Mouse (Mus musculus) kidney, embryonic 16.5 days (tissue): ENCODE measurements at regions not wholly inside any gene's neighbourhood (a gene's known extent, or its start where the extent isn't known, plus 50 kb on each side); places are given as distances from the start of the nearest gene placed in this dataset.
"Not testable (repeated sequence)": the region's sequence is repeated elsewhere in the genome, so short reads cannot be mapped to it uniquely, and the experiment has no call there.

Experiments used
- ATAC-seq: fragments of 200-750 bp; cut with Nextera tagmentation; 2 replicates; pipeline ENCODE4 v1.8.0; 2017; ENCODE audit warnings: moderate TSS enrichment; ENCODE audit not compliant: low FRiP score, low TSS enrichment
- H3K27ac ChIP-seq: fragments of 300-500 bp; sonication (generic); 2 replicates; pipeline ENCODE4 v1.5.1; 2014; ENCODE audit warnings: low read length
- H3K27me3 ChIP-seq: fragments of 300-500 bp; sonication (generic); 2 replicates; pipeline ENCODE4 v1.6.1; 2014; ENCODE audit warnings: low read length, control low read depth, mixed read lengths; ENCODE audit not compliant: insufficient read depth
- H3K36me3 ChIP-seq: fragments of 300-500 bp; sonication (generic); 2 replicates; pipeline ENCODE4 v1.6.1; 2014; ENCODE audit warnings: low read length, control low read depth, mixed read lengths; ENCODE audit not compliant: insufficient read depth
- H3K4me1 ChIP-seq: fragments of 300-500 bp; sonication (generic); 2 replicates; pipeline ENCODE4 v1.6.1; 2014; ENCODE audit warnings: low read length, control low read depth, mixed read lengths; ENCODE audit not compliant: insufficient read depth
- H3K4me2 ChIP-seq: fragments of 300-500 bp; sonication (generic); replicated peaks from 2 replicates; pipeline ENCODE4 v1.6.1; 2014; ENCODE audit warnings: low read depth, low read length
- H3K4me3 ChIP-seq: fragments of 300-500 bp; sonication (generic); 2 replicates; pipeline ENCODE4 v1.5.1; 2014; ENCODE audit warnings: mild to moderate bottlenecking, low read length
- H3K9ac ChIP-seq: fragments of 300-500 bp; sonication (generic); replicated peaks from 2 replicates; pipeline ENCODE4 v1.6.1; 2014; ENCODE audit warnings: low read length
- H3K9me3 ChIP-seq: fragments of 300-500 bp; sonication (generic); 2 replicates; pipeline ENCODE4 v1.6.1; 2016; ENCODE audit warnings: low read length, control low read depth
- WGBS: fragments of 180-500 bp; shearing (Covaris S2); extraction: QIAGEN DNeasy Blood & Tissue Kit; methylation state at CpG from one replicate; pipeline ENCODE4 v1.1.7; 2014; 5-methylcytosine and 5-hydroxymethylcytosine counted together

DNA sequence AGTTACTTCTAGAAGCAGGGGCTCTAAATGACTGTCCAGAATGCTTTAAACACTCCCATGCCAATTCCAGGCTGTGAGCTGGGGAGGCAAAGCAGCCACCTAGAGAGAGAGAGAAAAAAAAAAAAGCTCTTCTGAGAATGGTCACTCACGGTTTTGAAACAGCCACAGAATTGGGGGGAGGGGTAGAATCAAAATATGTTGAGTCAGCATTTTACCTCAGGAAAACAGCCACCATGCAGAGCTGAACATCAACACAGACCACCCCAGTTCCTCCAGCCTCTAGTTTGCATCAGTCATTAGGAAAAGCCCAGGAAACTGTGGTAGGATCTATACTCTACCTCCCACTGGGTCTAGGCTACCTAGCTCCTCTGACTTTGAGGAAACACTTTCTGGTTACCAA lies 124.1 kb upstream of the Gm5150 start:
- no peak overlapping the region for H3K9ac ChIP-seq
- 31% methylated on average over 1 of the region's 1 CpGs for WGBS
- H3K9me3 ChIP-seq, result no peaks in the 10 kb centered on the region
- no peak overlapping the region for H3K4me2 ChIP-seq
- no peak overlapping the region for H3K27ac ChIP-seq
- H3K4me1 ChIP-seq, result no peaks in the 10 kb centered on the region
- no peak for ATAC-seq
- no peaks in the 10 kb centered on the region for H3K36me3 ChIP-seq
- H3K27me3 ChIP-seq, result no peaks in the 10 kb centered on the region
- H3K4me3 ChIP-seq, result no peak overlapping the region

DNA sequence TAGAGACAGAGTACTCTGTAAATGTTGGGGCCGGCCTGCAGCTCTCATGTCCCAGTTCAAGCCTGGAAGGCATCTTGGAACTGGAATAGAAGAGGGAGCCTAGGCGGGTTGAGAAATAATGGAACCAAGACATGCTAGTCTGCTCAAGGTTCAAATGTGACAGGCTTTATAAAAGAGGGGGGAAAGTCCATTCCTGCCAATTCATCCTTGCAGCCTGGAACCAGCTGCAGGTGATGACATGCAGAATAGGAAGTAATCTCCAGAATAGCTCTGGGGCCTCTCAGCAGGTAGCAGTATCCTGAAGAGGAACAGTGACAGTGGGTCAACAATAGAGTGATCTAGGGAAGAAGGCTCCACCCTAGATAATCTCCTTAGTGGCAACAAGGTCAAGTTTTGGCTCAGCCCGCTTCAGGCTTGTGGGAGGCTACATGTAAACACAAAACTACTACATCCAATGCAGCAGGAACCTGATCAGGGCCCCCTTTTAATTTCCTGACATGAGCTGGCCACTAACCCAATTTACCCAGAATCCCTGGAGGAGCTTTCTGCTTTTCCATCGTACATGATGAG lies 119.2 kb upstream of the Gm5150 start:
- H3K4me3 ChIP-seq, H3K36me3 ChIP-seq, H3K4me1 ChIP-seq, H3K9ac ChIP-seq, H3K27me3 ChIP-seq, ATAC-seq, H3K27ac ChIP-seq, H3K4me2 ChIP-seq, H3K9me3 ChIP-seq: not testable (repeated sequence)
- WGBS, result 65% methylated on average over 4 of the region's 4 CpGs

DNA sequence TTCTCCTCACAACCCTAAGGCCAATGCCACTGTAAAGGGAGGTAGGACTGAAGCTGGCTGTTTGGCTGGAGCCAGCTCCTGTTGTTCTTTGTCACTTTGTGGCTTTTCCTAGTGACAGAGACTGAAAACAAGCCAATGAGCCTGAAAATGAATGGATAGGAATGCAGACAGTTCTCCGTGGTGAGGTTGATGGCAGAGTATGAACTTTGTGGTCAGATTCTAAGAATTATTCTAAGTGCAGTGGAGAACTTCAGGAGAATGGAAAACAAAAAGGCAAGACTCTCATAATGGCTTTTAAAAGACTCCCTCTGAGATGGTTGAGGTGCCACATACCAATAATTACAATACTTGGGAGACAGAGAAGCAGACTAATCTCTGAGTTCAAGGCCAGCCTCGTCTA lies 109.7 kb upstream of the Gm5150 start:
- Histone ChIP-seq H3K9me3 (no peaks in the 10 kb centered on the region), H3K4me2 (no peak overlapping the region), H3K27ac (no peak overlapping the region), H3K27me3 (no peaks in the 10 kb centered on the region), H3K9ac (no peak overlapping the region), H3K36me3 (no peaks in the 10 kb centered on the region), H3K4me3 (no peak overlapping the region), H3K4me1 (no peaks in the 10 kb centered on the region)
- WGBS, result 63% methylated on average over 2 of the region's 2 CpGs
- no peak for ATAC-seq

DNA sequence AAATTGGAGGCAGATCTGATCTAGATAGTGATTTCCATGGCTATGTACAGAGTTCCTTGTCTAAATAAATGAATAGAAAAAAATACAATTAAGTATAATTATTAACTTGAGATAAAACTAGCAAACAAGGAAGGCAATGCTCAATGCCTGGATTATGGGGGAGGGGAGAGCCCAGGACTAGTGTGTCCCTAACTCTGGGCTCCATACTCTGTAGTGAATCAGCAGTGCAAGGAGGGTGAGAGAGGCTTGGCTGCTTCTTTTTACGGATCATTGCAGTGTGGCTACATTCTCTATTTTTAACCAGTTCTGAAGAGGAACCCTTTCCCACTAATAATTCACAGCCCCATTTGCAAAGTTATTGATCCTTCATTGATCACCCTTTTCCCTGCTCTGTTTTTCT lies 101.3 kb upstream of the Gm5150 start:
- H3K27me3 ChIP-seq, result no peaks in the 10 kb centered on the region
- no peaks in the 10 kb centered on the region for H3K36me3 ChIP-seq
- H3K4me2 ChIP-seq, result no peak overlapping the region
- H3K4me3 ChIP-seq, result no peak overlapping the region
- H3K4me1 ChIP-seq, result no peaks in the 10 kb centered on the region
- WGBS, result 68% methylated on average over 1 of the region's 1 CpGs
- ATAC-seq, result peak; percentile 79
- no peak overlapping the region for H3K9ac ChIP-seq
- no peaks in the 10 kb centered on the region for H3K9me3 ChIP-seq
- 0 out of 2 replicates have a peak overlapping the region, but pooled peaks have one; percentile 13 for H3K27ac ChIP-seq

DNA sequence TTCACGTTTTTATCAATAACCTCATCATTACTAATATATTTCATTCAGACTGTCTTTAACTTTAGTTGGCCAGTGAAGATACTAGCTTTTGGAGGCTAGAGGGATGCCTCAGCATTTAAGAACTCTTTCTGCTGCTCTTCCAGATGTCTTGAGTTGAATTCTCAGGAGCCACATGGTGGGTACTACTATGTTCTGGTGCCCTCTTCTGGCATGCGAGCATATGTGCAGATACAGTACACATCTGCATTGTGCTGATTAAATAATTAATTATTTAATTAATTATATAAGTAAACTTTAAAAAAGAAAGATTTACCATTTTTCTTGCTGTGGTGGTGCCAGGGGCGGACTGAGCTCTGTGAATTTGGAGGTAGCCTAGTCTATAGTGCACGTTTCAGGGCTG lies 98.8 kb upstream of the Gm5150 start:
- 70% methylated on average over 4 of the region's 4 CpGs for WGBS
- H3K27ac ChIP-seq, result no peak overlapping the region
- H3K9me3 ChIP-seq, result no peaks in the 10 kb centered on the region
- no peak overlapping the region for H3K4me3 ChIP-seq
- H3K36me3 ChIP-seq, result no peaks in the 10 kb centered on the region
- H3K27me3 ChIP-seq, result no peaks in the 10 kb centered on the region
- no peak for ATAC-seq
- no peaks in the 10 kb centered on the region for H3K4me1 ChIP-seq
- H3K9ac ChIP-seq, result no peak overlapping the region
- H3K4me2 ChIP-seq, result no peak overlapping the region

DNA sequence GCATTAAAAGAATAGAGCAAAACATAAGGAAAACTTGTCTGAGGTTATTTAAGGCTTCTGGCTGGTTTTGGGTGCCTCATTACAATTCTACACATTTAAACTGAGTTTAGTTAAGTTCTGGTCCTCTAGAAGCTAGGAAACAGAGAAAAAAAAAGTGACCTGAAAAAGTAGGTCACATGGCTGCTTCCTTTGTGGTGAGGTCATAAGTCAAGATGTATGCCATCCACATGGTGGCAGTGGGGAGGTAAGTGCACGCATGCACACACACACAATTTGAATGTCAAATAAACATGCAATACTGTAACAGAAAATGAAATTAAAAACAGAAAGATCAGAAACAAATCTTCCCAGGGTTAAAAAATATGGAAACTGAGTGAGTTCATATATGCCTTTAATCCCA lies 96.9 kb upstream of the Gm5150 start:
- 86% methylated on average over 1 of the region's 1 CpGs for WGBS
- H3K4me3 ChIP-seq, result no peak overlapping the region
- H3K9ac ChIP-seq, result no peak overlapping the region
- H3K9me3 ChIP-seq, result no peaks in the 10 kb centered on the region
- no peak overlapping the region for H3K4me2 ChIP-seq
- H3K27ac ChIP-seq, result no peak overlapping the region
- no peaks in the 10 kb centered on the region for H3K27me3 ChIP-seq
- H3K4me1 ChIP-seq, result no peaks in the 10 kb centered on the region
- no peaks in the 10 kb centered on the region for H3K36me3 ChIP-seq
- ATAC-seq, result no peak

DNA sequence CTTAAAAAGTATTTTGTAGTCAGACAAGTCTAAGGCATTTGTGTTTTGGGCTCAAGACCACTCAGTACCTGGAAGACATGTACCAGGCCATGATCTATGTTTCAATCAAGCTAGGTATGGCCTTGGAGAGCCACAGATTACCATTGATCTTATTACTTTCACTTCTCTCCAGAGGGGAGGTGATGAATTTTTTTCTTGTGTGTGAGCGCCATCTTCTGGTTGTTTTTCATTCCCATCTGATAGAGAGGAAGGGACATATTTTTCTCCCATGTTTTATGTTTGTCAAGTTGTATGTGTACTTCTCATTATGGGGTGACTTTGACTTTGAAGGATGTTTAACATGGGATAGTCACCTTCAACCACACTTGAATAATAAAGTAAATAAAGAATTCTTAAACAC lies 80.3 kb upstream of the Gm5150 start:
- ATAC-seq, result no peak
- H3K36me3 ChIP-seq, result no peaks in the 10 kb centered on the region
- H3K4me3 ChIP-seq, result no peak overlapping the region
- H3K4me1 ChIP-seq, result no peaks in the 10 kb centered on the region
- 21% methylated on average over 1 of the region's 1 CpGs for WGBS
- H3K27me3 ChIP-seq, result no peaks in the 10 kb centered on the region
- H3K9ac ChIP-seq, result no peak overlapping the region
- H3K4me2 ChIP-seq, result no peak overlapping the region
- peak overlapping the region; percentile 72; the same call in 1 of the 2 replicates for H3K27ac ChIP-seq
- H3K9me3 ChIP-seq, result no peaks in the 10 kb centered on the region

DNA sequence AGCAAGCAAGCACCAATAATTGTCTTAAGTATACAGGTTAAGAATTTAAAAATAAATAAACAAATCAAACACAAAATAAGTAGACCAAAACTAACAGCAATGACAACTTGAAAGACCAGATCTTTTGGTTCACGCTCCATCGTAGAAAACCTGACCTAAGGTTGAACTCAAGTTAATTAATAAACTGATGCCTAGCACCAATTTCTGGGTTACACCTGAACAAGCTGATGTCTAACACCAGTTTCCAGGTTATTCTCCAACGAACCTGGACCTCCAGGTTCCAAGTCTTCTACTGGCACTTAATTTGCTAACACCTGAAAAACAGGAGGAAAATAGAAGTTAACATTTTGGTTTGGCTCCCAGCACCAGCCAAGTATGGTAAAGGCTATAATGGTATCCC lies 79.1 kb upstream of the Gm5150 start:
- H3K36me3 ChIP-seq, result no peaks in the 10 kb centered on the region
- no peak overlapping the region for H3K4me3 ChIP-seq
- H3K27ac ChIP-seq, result peak overlapping the region; percentile 76
- H3K27me3 ChIP-seq, result no peaks in the 10 kb centered on the region
- H3K9me3 ChIP-seq, result no peaks in the 10 kb centered on the region
- no peak overlapping the region for H3K4me2 ChIP-seq
- peak; percentile 61; the same call in 1 of the 2 replicates for ATAC-seq
- H3K9ac ChIP-seq, result no peak overlapping the region
- H3K4me1 ChIP-seq, result no peaks in the 10 kb centered on the region
- 62% methylated on average over 3 of the region's 3 CpGs for WGBS

- Histone ChIP-seq H3K27ac (no peak overlapping the region), H3K9me3 (no peaks in the 10 kb centered on the region), H3K9ac (no peak overlapping the region), H3K4me2 (no peak overlapping the region), H3K36me3 (no peaks in the 10 kb centered on the region), H3K4me3 (no peak overlapping the region), H3K4me1 (no peaks in the 10 kb centered on the region), H3K27me3 (no peaks in the 10 kb centered on the region)
- WGBS, result 83% methylated on average over 2 of the region's 2 CpGs
- no peak for ATAC-seq
Observed at GRCm38 (mm10) chr3:16079178-16079577, 72.9 kb upstream of the Gm5150 start.

DNA sequence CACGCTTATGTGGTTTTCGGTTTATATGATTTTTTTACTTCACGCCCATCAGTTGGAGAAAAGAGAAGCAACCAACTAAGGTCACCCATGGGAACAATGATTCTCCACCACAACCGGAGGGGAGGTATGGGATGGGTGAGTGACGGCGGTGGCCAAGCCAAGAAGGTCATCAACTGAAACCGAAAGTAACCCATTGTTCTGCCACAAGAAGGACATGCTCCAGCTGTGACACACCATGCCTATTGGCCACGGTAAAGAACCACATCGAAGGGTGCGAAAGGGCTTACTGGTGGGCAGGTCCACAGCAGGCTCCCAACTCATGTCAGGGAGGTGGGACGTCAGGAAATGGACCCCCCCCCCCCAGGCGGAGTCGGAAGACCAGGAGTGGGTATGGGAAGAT lies 65.7 kb upstream of the Gm5150 start:
- no peak overlapping the region for H3K9ac ChIP-seq
- no peaks in the 10 kb centered on the region for H3K4me1 ChIP-seq
- no peak overlapping the region for H3K27ac ChIP-seq
- H3K27me3 ChIP-seq, result no peaks in the 10 kb centered on the region
- no peak overlapping the region for H3K4me2 ChIP-seq
- no peaks in the 10 kb centered on the region for H3K36me3 ChIP-seq
- H3K9me3 ChIP-seq, result 0 out of 2 replicates have a peak, but pooled peaks cover 5% of the 10 kb centered on the region
- ATAC-seq, result no peak
- WGBS, result 94% methylated on average over 13 of the region's 13 CpGs
- no peak overlapping the region for H3K4me3 ChIP-seq
